Mouse (Mus musculus) lung, embryonic 15.5 days (tissue): ENCODE data around the gene Btbd3. TPM values are rescaled to one million over a fixed set of nuclear protein-coding genes. Genes with fewer than 3 reads are reported as not detected.
A peak's percentile ranks its signal among the peaks of the same experiment; 100 is the strongest.

ENCODE experiments used
- ATAC-seq: fragments of 200-750 bp; cut with Nextera tagmentation; 2 replicates; pipeline ENCODE4 v1.8.0; 2017; ENCODE audit warnings: moderate number of reproducible peaks, borderline replicate concordance; ENCODE audit not compliant: low FRiP score, low TSS enrichment; ENCODE audit errors: extremely low read depth
- H3K27ac ChIP-seq: fragments of 300-500 bp; sonication (generic); 2 replicates; pipeline ENCODE4 v1.5.1; 2015; ENCODE audit warnings: moderate library complexity, mild to moderate bottlenecking, inconsistent platforms
- H3K27me3 ChIP-seq: fragments of 300-500 bp; sonication (generic); 2 replicates; pipeline ENCODE4 v1.6.1; 2015; ENCODE audit warnings: inconsistent platforms
- H3K36me3 ChIP-seq: fragments of 300-500 bp; sonication (generic); 2 replicates; pipeline ENCODE4 v1.6.1; 2015; ENCODE audit warnings: inconsistent platforms
- H3K4me1 ChIP-seq: fragments of 300-500 bp; sonication (generic); 2 replicates; pipeline ENCODE4 v1.6.1; 2015; ENCODE audit warnings: inconsistent platforms
- H3K4me2 ChIP-seq: fragments of 300-500 bp; sonication (generic); 2 replicates; pipeline ENCODE4 v1.6.1; 2015; ENCODE audit warnings: inconsistent platforms, mild to moderate bottlenecking, moderate library complexity
- H3K4me3 ChIP-seq: fragments of 300-500 bp; sonication (generic); 2 replicates; pipeline ENCODE4 v1.5.1; 2015; ENCODE audit warnings: mild to moderate bottlenecking, inconsistent platforms
- H3K9ac ChIP-seq: fragments of 300-500 bp; sonication (generic); 2 replicates; pipeline ENCODE4 v1.6.1; 2015; ENCODE audit warnings: inconsistent platforms
- H3K9me3 ChIP-seq: fragments of 300-500 bp; sonication (generic); 2 replicates; pipeline ENCODE4 v1.6.1; 2016; ENCODE audit warnings: inconsistent platforms
- WGBS: fragments of 180-500 bp; shearing (Covaris S2); methylation state at CpG from one replicate; pipeline ENCODE4 v1.1.7; 2015; 5-methylcytosine and 5-hydroxymethylcytosine counted together
- polyA plus RNA-seq: library from polyadenylated mRNA; unstranded; fragments of >200 nt; fragmentation: Nextera tagmentation; extraction: Ambion mirVana; gene quantifications from 2 replicates; pipeline ENCODE4 v1.2.1, GENCODE M21; 2015

Btbd3 gene
- 35.6 and 35.8 TPM in 2 replicates for polyA plus RNA-seq

DNA sequence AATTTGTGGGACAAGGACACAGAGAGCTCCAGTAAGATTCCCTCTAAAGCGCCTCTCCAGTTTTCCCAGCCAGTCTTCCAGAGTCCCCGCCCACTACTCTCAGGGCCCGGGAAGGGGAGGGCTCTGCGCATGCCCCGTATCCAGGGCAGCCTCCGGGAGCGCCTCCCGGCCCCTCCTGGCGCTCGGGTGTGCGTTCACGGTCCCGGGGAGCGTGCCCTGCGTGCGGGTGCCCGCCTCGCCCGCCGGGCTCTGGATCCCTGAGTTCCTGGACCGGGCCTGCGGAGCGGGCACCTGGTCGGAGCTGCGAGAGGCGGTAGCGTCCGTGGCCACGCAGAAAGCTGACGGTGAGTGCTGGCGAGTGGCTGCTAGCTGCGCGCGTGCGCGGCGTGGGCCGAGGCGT lies at the start of gene Btbd3:
Btbd3 (plus strand) TSS at position 155 of the 400 bp plus-strand sequence.
- WGBS, result under 1% methylated on average over 39 of the region's 39 CpGs
- H3K9me3 ChIP-seq, result no peaks in the 10 kb centered on the region

DNA sequence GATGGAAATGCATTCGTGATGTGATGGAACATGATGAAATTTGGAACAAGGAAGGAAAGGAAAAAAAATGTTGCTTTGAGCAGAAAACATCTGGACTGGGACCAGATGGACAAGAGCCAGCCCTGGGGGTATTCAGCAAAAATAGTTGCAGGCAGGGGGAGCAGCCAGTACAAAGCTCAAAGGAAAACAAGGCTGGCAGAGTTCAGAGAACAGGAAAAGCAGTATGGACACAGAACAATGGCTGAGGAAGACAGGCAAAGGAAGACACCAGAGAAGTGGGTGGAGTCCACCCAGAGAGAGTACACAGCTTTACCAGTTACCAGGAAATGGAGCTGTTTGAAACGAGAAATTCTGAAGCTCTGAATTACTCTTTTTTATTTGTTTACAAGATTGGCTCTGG lies 40.8 kb upstream of the Btbd3 start:
- H3K4me2 ChIP-seq, result no peak overlapping the region
- ATAC-seq, result peak; percentile 91
- H3K9me3 ChIP-seq, result no peaks in the 10 kb centered on the region
- no peaks in the 10 kb centered on the region for H3K27me3 ChIP-seq
- H3K9ac ChIP-seq, result no peak overlapping the region
- 11% methylated on average over 2 of the region's 2 CpGs for WGBS
- peak overlapping the region; percentile 81 for H3K27ac ChIP-seq
- no peak overlapping the region for H3K4me3 ChIP-seq
- H3K4me1 ChIP-seq, result peaks cover 14% of the 10 kb centered on the region
- H3K36me3 ChIP-seq, result no peaks in the 10 kb centered on the region

More for the DNA sequence above, at the start of gene Btbd3:
- Histone ChIP-seq H3K36me3 (no peaks in the 10 kb centered on the region), H3K9ac (peak within 1 kb of the TSS; percentile 83), H3K27me3 (no peaks in the 10 kb centered on the region), H3K4me3 (peak within 1 kb of the TSS; percentile 78), H3K27ac (peak within 1 kb of the TSS; percentile 94), H3K4me2 (peak within 1 kb of the TSS; percentile 53), H3K4me1 (peaks cover 33% of the 10 kb centered on the region)
- peak; percentile 98 for ATAC-seq

DNA sequence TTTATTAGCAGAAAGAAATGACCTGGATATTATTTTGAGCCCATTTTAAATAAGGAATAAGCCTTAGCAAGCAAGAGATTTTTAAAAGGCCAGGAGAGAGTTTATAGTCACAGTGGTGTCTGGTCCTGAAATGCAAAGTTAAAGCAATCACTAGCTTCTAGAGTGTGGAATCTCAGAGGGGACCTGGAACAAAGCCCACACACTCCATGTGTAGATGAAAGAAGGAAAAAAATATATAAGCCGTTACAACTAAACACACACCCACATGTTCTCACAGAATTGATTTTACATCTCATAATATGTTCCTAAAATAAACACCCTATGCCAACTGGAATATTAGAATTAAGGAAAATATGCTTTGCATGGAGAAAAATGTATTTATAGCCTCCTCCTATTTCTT lies 36.1 kb upstream of the Btbd3 start:
- Histone ChIP-seq H3K36me3 (no peaks in the 10 kb centered on the region), H3K4me2 (no peak overlapping the region), H3K9me3 (no peaks in the 10 kb centered on the region), H3K27me3 (no peaks in the 10 kb centered on the region), H3K27ac (no peak overlapping the region), H3K4me3 (no peak overlapping the region), H3K4me1 (peaks cover 14% of the 10 kb centered on the region), H3K9ac (no peak overlapping the region)
- ATAC-seq, result no peak
- 38% methylated on average over 1 of the region's 1 CpGs for WGBS

DNA sequence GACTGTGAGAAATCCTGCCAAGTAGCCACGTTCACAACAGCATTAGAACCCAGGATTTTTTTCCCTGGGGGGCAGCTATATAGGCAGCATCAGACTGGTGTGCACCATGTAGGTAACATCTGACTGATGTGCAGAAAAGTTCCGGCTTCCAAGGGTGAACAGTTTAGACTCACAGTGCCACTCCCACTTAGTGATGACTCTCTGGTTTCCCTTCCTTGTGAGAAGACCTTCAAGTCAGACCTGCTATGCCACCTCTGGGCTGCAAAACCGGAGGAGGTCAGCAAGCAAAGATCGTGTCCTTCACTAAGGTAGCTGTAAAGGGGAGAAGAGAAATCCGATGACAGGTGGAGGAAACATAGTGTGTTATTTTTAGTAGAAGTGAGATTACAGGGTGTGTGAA lies 24.1 kb upstream of the Btbd3 start:
- no peaks in the 10 kb centered on the region for H3K27me3 ChIP-seq
- no peak for ATAC-seq

DNA sequence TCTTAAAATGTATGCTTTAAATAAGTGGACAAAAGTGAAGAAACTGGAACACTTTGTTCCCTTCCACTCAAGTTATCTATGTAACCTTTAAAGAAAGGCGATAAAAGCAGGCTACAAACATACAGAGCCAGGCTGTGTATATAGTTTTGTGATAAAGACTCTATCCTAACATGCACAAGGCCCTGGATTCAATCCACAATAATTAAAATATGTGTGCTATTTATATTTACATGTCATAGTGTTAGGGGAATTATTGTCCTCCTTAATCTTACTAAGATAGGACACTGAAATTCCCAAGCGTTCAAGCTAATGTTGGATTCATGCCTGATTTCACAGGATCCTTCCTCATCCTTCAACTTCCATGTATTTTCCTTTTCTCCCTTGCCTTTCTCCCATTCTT lies 20.2 kb upstream of the Btbd3 start:
- H3K36me3 ChIP-seq, result no peaks in the 10 kb centered on the region
- ATAC-seq, result peak; percentile 69; the same call in 1 of the 2 replicates
- WGBS, result 33% methylated on average over 2 of the region's 2 CpGs
- H3K9me3 ChIP-seq, result no peaks in the 10 kb centered on the region
- no peak overlapping the region for H3K4me2 ChIP-seq
- H3K27ac ChIP-seq, result no peak overlapping the region
- H3K27me3 ChIP-seq, result no peaks in the 10 kb centered on the region
- no peak overlapping the region for H3K4me3 ChIP-seq
- H3K9ac ChIP-seq, result no peak overlapping the region
- peaks cover 2% of the 10 kb centered on the region; the same call in 1 of the 2 replicates for H3K4me1 ChIP-seq

More for the DNA sequence above, 24.1 kb upstream of the Btbd3 start:
- Histone ChIP-seq H3K9me3 (no peaks in the 10 kb centered on the region), H3K36me3 (no peaks in the 10 kb centered on the region), H3K4me3 (no peak overlapping the region), H3K4me2 (no peak overlapping the region), H3K27ac (no peak overlapping the region), H3K4me1 (peaks cover 2% of the 10 kb centered on the region; the same call in 1 of the 2 replicates), H3K9ac (no peak overlapping the region)
- WGBS, result 58% methylated on average over 5 of the region's 5 CpGs

DNA sequence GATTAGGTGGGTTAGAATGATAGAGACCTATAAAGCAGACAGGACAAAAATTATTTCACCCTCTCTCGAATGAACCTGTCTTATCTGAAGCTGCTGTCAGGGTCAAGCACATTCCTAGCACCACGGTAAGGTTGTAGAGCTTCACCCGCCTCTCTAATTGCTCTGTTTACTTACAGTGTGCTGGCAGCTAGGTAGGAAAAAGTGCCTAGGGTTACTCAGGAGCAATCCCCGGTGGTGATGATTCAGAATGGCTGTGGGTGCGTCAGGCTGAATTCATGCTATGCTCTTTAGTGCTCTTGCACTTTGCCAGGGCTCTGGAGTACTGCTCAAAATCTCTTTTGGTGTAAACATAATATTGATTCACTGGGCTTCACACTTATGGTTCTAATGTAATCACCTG lies 13.9 kb upstream of the Btbd3 start:
- Histone ChIP-seq H3K9me3 (no peaks in the 10 kb centered on the region), H3K4me2 (no peak overlapping the region), H3K4me3 (no peak overlapping the region), H3K9ac (no peak overlapping the region), H3K4me1 (peaks cover 5% of the 10 kb centered on the region), H3K36me3 (no peaks in the 10 kb centered on the region), H3K27ac (no peak overlapping the region), H3K27me3 (no peaks in the 10 kb centered on the region)
- WGBS, result 30% methylated on average over 5 of the region's 5 CpGs
- ATAC-seq, result no peak

DNA sequence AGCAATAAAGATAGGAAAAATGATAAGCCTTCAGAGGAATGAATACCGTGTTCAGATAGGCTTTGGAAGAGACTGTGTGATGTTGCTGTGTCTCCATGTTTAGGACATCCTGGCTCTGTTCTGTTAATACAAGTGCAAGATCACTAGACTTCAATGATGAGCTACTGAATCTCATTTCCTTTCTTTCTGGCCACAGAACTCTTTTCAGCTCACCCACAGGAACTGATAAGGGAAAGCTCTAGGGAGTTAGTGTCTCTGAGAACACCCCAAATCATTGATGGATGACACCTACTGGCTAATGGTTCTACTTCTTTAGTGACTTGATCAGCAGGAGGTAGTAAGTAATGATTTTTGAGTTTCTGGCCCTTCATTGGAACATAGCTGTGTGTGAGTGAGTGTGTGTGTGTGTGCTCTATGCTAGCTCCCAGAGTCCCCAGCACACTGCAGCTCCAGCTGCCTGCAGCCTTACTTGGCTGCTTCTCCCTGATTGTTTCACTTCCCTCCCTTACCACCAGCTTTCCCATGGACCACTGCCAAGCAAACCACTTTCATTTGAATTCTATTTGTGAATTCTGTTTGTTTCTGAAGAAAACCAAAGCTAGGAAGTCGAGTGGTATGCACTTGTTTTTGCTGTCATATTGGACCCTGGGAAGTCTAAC lies 10.6 kb upstream of the Btbd3 start:
- Histone ChIP-seq H3K4me1 (peaks cover 11% of the 10 kb centered on the region), H3K9me3 (no peaks in the 10 kb centered on the region), H3K4me3 (no peak overlapping the region), H3K27me3 (no peaks in the 10 kb centered on the region), H3K9ac (no peak overlapping the region), H3K36me3 (no peaks in the 10 kb centered on the region), H3K27ac (peak overlapping the region; percentile 61), H3K4me2 (no peak overlapping the region)
- peak; percentile 94 for ATAC-seq
- WGBS, result 46% methylated on average over 2 of the region's 2 CpGs

DNA sequence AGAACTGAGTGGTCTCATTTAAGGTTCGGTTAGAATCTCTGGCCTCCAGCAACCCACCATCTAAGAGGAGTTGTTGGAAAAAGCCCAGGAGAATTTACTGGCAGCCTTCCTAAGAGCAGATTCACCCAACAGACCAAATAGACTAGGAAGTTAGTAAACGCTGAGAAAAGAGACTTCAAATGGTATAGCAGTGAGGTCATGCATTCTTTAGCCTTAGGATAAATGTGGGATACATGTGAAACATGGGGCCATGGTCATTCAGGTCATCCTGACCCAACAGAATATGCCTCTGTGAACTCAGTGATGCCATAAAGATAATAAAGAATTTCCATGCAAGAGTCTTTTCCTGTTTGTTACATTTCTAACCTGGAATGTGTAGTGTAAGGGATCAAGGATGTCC lies 8.4 kb upstream of the Btbd3 start:
- Histone ChIP-seq H3K4me2 (no peak overlapping the region), H3K4me3 (no peak overlapping the region), H3K4me1 (peaks cover 11% of the 10 kb centered on the region), H3K9ac (no peak overlapping the region), H3K27me3 (no peaks in the 10 kb centered on the region), H3K36me3 (no peaks in the 10 kb centered on the region), H3K9me3 (no peaks in the 10 kb centered on the region), H3K27ac (no peak overlapping the region)
- 18% methylated on average over 2 of the region's 2 CpGs for WGBS
- ATAC-seq, result peak; percentile 57; the same call in 1 of the 2 replicates

DNA sequence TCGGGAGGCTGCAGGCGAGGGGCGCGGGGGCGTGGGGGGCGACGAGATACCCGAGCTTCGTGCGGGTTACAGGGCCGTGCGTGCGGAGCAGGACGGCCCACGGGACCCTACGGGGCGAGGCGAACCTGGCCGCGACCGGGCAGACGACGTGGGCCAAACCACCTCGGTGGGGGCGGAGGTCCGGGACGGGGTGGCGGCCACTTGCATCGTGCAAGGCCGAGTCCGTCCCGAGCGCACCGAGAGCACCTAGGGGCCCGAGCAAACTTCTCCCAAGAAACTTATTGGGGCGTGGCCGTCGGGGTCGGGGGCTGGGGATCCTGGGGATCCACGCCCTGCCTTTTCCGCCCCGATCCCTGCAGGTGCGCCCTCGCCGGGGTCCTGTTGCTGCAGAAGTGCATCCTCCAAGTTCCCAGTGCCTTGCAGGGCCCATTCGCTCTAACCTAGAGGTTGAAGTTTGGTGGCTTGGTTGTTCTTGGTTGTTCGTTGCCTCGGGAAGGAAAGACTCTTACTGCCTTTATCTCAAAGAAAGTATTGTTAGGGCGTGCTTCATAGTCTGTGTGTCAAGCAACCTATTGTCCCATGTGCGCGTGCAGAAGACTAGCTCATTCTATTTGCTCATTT lies 596 bp downstream of the Btbd3 start:
- peaks cover 38% of the 10 kb centered on the region for H3K4me1 ChIP-seq
- no peaks in the 10 kb centered on the region for H3K27me3 ChIP-seq
- peak overlapping the region; percentile 53 for H3K4me2 ChIP-seq
- peak; percentile 61 for ATAC-seq
- H3K27ac ChIP-seq, result peak overlapping the region; percentile 94
- H3K9ac ChIP-seq, result peak overlapping the region; percentile 83
- no peaks in the 10 kb centered on the region for H3K36me3 ChIP-seq
- no peaks in the 10 kb centered on the region for H3K9me3 ChIP-seq
- H3K4me3 ChIP-seq, result peak overlapping the region; percentile 78
- under 1% methylated on average over 48 of the region's 51 CpGs for WGBS

DNA sequence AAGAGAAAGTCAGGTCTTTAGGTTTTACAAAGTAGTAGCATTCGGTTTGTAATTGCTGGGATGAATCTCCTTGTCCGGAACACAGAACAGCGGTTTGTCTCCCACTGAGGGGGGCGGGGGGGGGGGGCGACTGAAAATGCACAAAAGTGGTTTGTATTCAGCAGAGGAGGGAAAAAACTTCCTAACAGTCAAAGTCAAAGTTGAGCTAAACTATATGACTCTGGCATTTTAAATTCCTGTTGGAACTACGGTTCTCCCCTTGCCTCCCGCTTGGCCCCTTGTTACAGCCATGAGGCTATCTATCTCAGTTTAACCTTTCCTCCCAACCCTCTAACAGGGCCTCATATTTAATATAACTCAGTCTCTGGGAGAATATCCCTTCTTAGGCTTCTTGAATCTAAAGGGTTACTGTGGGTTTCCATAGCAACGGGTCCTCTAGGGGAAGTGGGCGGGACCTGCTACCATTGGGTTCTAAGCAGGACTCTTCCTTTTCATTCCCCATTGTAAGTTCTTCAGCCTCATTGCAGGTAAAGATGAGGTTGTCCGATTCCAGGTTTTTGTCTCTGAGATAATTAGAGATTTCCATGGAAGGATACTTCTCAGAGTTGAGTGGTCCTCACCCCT lies 1.4 kb downstream of the Btbd3 start:
- WGBS, result under 1% methylated on average over 10 of the region's 10 CpGs
- Histone ChIP-seq H3K9me3 (no peaks in the 10 kb centered on the region), H3K27ac (peak overlapping the region; percentile 94), H3K27me3 (no peaks in the 10 kb centered on the region), H3K4me2 (peak overlapping the region; percentile 53), H3K4me1 (peaks cover 46% of the 10 kb centered on the region), H3K4me3 (peak overlapping the region; percentile 78), H3K9ac (peak overlapping the region; percentile 83), H3K36me3 (no peaks in the 10 kb centered on the region)
- peak; percentile 21; the same call in 1 of the 2 replicates for ATAC-seq

DNA sequence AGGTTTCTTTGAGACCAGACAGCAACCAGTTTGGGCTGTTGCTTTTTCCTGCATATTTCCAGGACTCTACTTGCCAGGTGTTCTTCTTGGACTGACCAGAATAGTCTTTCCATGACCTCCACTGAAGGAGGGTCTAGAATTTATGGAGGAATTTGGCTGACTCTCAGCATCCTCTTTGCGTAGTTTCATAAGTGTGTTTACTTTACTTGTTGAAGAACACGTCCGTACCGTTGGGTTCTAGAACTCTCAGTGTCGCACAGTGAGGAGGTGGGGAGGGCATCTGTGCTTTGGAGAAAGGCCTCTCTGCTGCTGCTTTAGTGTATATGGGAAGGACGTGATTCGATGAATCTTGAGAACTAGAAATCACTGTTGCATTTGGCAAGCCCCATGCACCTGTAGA lies 4.8 kb downstream of the Btbd3 start:
- ATAC-seq, result no peak
- no peaks in the 10 kb centered on the region for H3K36me3 ChIP-seq
- peak overlapping the region; percentile 30 for H3K4me2 ChIP-seq
- peak overlapping the region; percentile 63 for H3K27ac ChIP-seq
- no peak overlapping the region for H3K9ac ChIP-seq
- H3K27me3 ChIP-seq, result no peaks in the 10 kb centered on the region
- H3K4me3 ChIP-seq, result no peak overlapping the region
- peaks cover 71% of the 10 kb centered on the region for H3K4me1 ChIP-seq
- WGBS, result 38% methylated on average over 7 of the region's 7 CpGs
- no peaks in the 10 kb centered on the region for H3K9me3 ChIP-seq

DNA sequence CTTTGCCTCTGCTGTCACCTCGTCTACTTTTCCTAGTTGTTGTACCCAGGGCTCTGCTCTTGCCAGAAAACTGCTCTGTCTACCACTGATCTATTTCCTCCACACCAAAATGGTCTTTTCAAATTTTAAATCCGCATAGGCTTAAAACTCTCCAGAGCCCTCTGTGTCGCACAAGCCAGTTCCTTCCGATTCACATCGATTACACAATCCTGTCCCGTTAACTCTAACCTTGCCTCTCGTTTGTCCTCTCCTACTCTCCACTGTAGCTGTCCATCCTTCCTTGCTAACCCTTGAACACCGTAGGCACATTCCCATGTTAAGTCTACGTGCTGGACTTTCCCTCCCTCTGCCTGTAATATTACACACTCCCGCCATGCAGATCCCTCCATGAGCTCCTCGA lies 6.5 kb downstream of the Btbd3 start:
- Histone ChIP-seq H3K4me3 (no peak overlapping the region; the same call in 1 of the 2 replicates), H3K27me3 (no peaks in the 10 kb centered on the region), H3K9ac (no peak overlapping the region), H3K36me3 (no peaks in the 10 kb centered on the region), H3K27ac (peak overlapping the region; percentile 61), H3K4me2 (peak overlapping the region; percentile 32), H3K9me3 (no peaks in the 10 kb centered on the region), H3K4me1 (peaks cover 87% of the 10 kb centered on the region)
- WGBS, result 50% methylated on average over 11 of the region's 11 CpGs
- ATAC-seq, result peak; percentile 28; the same call in 1 of the 2 replicates
